Mouse (Mus musculus) lung, postnatal 0 days (tissue): ENCODE data around the gene Srpk2. TPM values are rescaled to one million over a fixed set of nuclear protein-coding genes. Genes with fewer than 3 reads are reported as not detected.
"Not testable (repeated sequence)": the region's sequence is repeated elsewhere in the genome, so short reads cannot be mapped to it uniquely, and the experiment has no call there.

Experiments
- ATAC-seq: fragments of 200-750 bp; cut with Nextera tagmentation; 2 replicates; pipeline ENCODE4 v1.8.0; 2017; ENCODE audit warnings: moderate library complexity
- DNase-seq: peaks from one replicate; pipeline ENCODE4 v3.0.0-alpha.2; 2016; ENCODE audit warnings: low spot score
- H3K27ac ChIP-seq: fragments of 300-500 bp; sonication (generic); 2 replicates; pipeline ENCODE4 v1.5.1; 2014; ENCODE audit warnings: antibody characterized with exemption, mild to moderate bottlenecking, low read length, mixed read lengths
- H3K27me3 ChIP-seq: fragments of 300-500 bp; sonication (generic); replicated peaks from 2 replicates; pipeline ENCODE4 v1.6.1; 2014; ENCODE audit warnings: low read length, mixed read lengths; ENCODE audit not compliant: insufficient read depth
- H3K36me3 ChIP-seq: fragments of 300-500 bp; sonication (generic); 2 replicates; pipeline ENCODE4 v1.6.1; 2014; ENCODE audit warnings: low read length, mixed read lengths; ENCODE audit not compliant: insufficient read depth
- H3K4me1 ChIP-seq: fragments of 300-500 bp; sonication (generic); 2 replicates; pipeline ENCODE4 v1.6.1; 2014; ENCODE audit warnings: antibody characterized with exemption, low read depth, low read length, mixed read lengths; ENCODE audit not compliant: insufficient read depth
- H3K4me2 ChIP-seq: fragments of 300-500 bp; sonication (generic); replicated peaks from 2 replicates; pipeline ENCODE4 v1.6.1; 2014; ENCODE audit warnings: low read depth, mild to moderate bottlenecking, low read length, moderate library complexity, mixed read lengths
- H3K4me3 ChIP-seq: fragments of 300-500 bp; sonication (generic); 2 replicates; pipeline ENCODE4 v1.5.1; 2014; ENCODE audit warnings: low read depth, low read length
- H3K9ac ChIP-seq: fragments of 300-500 bp; sonication (generic); replicated peaks from 2 replicates; pipeline ENCODE4 v1.6.1; 2014; ENCODE audit warnings: low read depth, mild to moderate bottlenecking
- H3K9me3 ChIP-seq: fragments of 300-500 bp; sonication (generic); 2 replicates; pipeline ENCODE4 v1.6.1; 2016; ENCODE audit warnings: low read length, mixed read lengths
- CTCF ChIP-seq: IDR thresholded peaks from 2 replicates; pipeline ENCODE4 v1.5.1; 2016; ENCODE audit warnings: antibody characterized with exemption, mild to moderate bottlenecking
- EP300 ChIP-seq: IDR thresholded peaks from 2 replicates; pipeline ENCODE4 v1.6.1; 2016; ENCODE audit warnings: antibody characterized with exemption, mild to moderate bottlenecking, control low read depth
- WGBS: fragments of 180-500 bp; shearing (Covaris S2); extraction: QIAGEN DNeasy Blood & Tissue Kit; methylation state at CpG from one replicate; pipeline ENCODE4 v1.1.7; 2014; 5-methylcytosine and 5-hydroxymethylcytosine counted together
- polyA plus RNA-seq: library from polyadenylated mRNA; unstranded; fragments of >200 nt; fragmentation: Nextera tagmentation; extraction: Ambion mirVana; gene quantifications from 2 replicates; pipeline ENCODE4 v1.2.1, GENCODE M21; 2015

Srpk2 gene
- polyA plus RNA-seq, 1 experiment from 2014 or later, result 38.1 TPM

DNA sequence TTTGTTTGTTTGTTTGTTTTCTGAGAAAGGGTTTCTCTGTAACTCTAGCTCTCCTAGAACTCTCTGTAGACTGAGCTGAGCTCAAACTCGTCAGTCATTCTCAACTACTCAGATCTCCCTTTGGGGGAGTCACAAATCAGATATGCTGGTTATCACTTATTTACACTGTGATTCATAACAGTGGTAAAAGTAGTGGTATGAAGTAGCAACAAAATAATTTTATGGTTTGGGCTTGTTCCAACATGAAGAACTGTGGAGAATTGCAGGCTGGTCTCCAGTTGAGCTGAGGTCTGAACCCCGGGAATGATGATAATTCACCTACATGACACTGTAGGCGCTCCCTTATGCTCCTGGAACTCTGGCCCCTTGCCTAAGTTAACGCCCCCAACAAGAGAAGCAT is 124.2 kb downstream of the Srpk2 start:
- 77% methylated on average over 4 of the region's 4 CpGs for WGBS
- no peak for ATAC-seq
- no peaks in the 10 kb centered on the region; the same call in 1 of the 2 replicates for H3K36me3 ChIP-seq

DNA sequence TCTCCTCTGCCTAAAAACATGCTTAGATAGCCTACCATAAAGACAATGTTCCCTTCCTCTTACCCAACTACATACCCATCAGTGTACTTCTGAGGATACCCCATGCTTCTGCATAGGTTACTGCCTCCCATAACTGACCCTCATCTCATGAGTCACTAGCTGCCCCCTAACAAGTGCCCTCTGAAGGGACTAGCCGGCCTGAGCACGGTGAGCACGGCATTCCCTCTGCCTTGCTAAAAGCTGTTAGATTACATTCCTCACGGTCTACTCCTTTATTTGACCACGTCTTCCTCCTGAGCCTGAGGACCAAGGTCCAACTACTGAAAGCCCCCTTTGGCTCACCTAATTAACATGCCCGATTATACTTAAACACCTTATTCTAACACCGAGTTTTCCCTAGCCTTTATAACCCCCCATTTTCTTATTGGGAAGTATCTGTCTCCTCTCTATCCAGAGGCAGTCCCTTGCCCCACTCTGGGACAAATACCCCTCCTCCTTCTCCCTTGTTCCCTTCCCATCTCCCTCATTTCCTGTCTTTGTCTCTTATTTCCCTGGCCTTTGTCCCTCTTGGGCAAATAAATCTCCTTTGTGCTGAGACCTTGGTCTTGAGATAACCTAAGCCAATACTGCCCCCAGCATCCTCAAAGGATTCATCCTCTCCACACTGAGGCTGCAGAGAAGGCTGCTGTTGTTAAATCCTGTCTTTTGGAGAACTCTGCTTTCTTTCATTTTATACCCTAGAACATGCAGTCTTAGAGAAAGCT is 128.2 kb downstream of the Srpk2 start:
- H3K9me3 ChIP-seq, result no peaks in the 10 kb centered on the region
- H3K4me2 ChIP-seq, result no peak overlapping the region
- H3K27me3 ChIP-seq, result no peaks in the 10 kb centered on the region
- 0 out of 2 replicates have a peak, but pooled peaks cover 6% of the 10 kb centered on the region for H3K4me1 ChIP-seq
- peak; percentile 57 for DNase-seq
- ATAC-seq, result peak; percentile 79
- H3K27ac ChIP-seq, result 0 out of 2 replicates have a peak overlapping the region, but pooled peaks have one; percentile 32
- no peak overlapping the region for H3K4me3 ChIP-seq
- H3K9ac ChIP-seq, result no peak overlapping the region
- WGBS, result 57% methylated on average over 7 of the region's 7 CpGs
- no peaks in the 10 kb centered on the region for H3K36me3 ChIP-seq
- TF ChIP-seq CTCF (no peak), EP300 (no peak)

More for the DNA sequence above, 124.2 kb downstream of the Srpk2 start:
- no peak overlapping the region for H3K27ac ChIP-seq
- no peak overlapping the region for H3K4me2 ChIP-seq
- no peaks in the 10 kb centered on the region for H3K9me3 ChIP-seq
- H3K27me3 ChIP-seq, result no peaks in the 10 kb centered on the region
- H3K4me1 ChIP-seq, result peaks cover 17% of the 10 kb centered on the region
- no peak for DNase-seq
- no peak overlapping the region for H3K9ac ChIP-seq
- no peak for TF ChIP-seq EP300
- TF ChIP-seq CTCF, result no peak
- no peak overlapping the region for H3K4me3 ChIP-seq

DNA sequence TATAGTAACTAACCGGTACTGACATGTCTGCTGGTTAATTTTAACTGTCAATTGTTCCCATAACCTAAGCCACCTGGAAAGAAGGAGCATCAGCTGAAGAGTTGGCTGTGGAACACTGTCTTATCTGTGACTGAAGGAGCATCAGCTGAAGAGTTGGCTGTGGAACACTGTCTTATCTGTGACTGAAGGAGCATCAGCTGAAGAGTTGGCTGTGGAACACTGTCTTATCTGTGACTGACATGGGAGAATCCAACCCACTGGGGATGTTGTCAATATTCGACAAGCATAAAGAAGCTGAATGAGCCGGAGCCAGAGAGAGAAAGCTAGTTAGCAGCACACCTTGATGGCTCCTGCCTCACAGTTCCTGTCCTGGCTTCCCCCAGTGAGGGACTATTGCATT is 131.1 kb downstream of the Srpk2 start:
- not testable (repeated sequence) for H3K4me2 ChIP-seq, H3K9me3 ChIP-seq

DNA sequence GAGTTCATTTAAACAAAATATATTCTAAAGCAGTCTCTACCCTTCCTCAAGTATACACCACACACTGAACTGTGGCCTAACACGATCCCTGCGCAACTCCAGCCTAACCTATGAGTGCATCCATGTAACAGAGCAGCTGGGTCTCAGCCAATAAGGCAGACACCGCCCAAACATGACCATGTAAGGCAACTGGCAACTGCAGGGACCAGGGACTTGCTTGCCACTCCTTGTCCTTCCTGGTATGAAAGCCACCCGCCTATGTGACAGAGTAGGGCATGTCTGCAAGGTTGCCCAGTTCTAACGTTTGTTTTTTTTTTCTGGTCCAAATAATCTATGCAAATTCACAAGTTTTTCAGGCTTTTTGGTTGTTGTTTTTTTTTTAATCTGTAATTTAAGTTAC is 132.7 kb downstream of the Srpk2 start:
- ATAC-seq (peak; percentile 80), DNase-seq (peak; percentile 61)
- TF ChIP-seq CTCF (no peak), EP300 (no peak)
- Histone ChIP-seq H3K36me3 (no peaks in the 10 kb centered on the region), H3K27ac (no peak overlapping the region), H3K4me1 (0 out of 2 replicates have a peak, but pooled peaks cover 6% of the 10 kb centered on the region), H3K4me3 (no peak overlapping the region), H3K9ac (no peak overlapping the region), H3K9me3 (no peaks in the 10 kb centered on the region), H3K4me2 (no peak overlapping the region), H3K27me3 (no peaks in the 10 kb centered on the region)
- WGBS, result 55% methylated on average over 5 of the region's 5 CpGs

More for the DNA sequence above, 131.1 kb downstream of the Srpk2 start:
- ATAC-seq, DNase-seq, H3K4me1 ChIP-seq, H3K36me3 ChIP-seq, H3K27ac ChIP-seq, H3K9ac ChIP-seq, H3K4me3 ChIP-seq, H3K27me3 ChIP-seq: not testable (repeated sequence)
- WGBS, result 66% methylated on average over 3 of the region's 3 CpGs

DNA sequence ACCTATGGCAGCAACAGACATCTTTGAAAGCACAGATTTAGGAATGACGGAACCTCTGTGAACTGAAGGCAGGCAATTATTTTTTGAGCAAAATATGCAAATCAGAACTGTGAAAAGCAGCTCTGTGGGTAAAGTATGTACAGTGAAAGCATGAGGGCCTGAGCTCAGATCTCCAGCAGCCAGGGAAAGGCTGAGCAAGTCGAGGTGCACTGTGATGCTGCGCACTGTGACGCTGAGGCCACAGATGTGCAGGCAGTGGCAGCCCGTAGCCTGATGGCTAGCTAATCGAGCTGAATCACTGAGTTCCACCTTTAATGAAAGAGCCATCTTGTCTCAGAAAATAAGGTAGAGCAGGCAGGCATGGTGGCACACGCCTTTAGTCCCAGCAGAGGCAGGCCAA is 148.7 kb downstream of the Srpk2 start:
- H3K27me3 ChIP-seq, result no peaks in the 10 kb centered on the region
- H3K9ac ChIP-seq, result no peak overlapping the region
- peaks cover 2% of the 10 kb centered on the region; the same call in 1 of the 2 replicates for H3K36me3 ChIP-seq
- WGBS, result 90% methylated on average over 7 of the region's 7 CpGs
- no peak overlapping the region for H3K4me2 ChIP-seq
- no peak overlapping the region for H3K4me3 ChIP-seq
- H3K9me3 ChIP-seq, result no peaks in the 10 kb centered on the region
- no peak for ATAC-seq
- no peak overlapping the region for H3K27ac ChIP-seq
- TF ChIP-seq EP300 (no peak), CTCF (no peak)
- H3K4me1 ChIP-seq, result no peaks in the 10 kb centered on the region
- DNase-seq, result no peak

DNA sequence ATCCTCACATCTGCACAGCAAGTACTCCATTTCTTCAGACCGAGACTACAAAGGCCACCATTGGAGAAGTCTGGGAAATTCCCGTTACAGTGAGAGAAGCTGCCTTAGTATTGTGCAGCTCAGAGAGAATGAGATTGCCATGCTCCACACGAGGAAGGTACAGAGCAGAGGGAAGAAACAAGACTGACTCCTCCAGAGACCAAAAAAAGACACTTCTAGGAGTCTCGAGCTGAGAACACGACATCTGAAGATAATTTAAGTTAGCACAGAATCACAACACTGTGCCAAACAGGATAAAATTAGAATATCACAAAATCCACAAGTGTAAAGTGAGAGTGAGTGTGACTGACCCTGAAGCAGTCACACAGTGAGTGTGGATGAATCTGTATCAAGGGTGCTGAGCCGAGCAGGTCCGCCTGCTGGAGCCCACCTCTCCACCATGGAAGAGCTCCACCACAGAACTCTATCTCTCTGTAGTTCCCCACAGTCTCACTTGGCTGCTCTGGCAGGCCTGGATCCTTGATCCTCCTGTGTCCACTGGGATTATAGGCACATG is 152.8 kb downstream of the Srpk2 start:
- Histone ChIP-seq H3K4me3 (no peak overlapping the region), H3K9me3 (no peaks in the 10 kb centered on the region), H3K27me3 (no peaks in the 10 kb centered on the region), H3K4me2 (no peak overlapping the region), H3K4me1 (no peaks in the 10 kb centered on the region), H3K27ac (no peak overlapping the region), H3K9ac (no peak overlapping the region), H3K36me3 (no peaks in the 10 kb centered on the region)
- DNase-seq (no peak), ATAC-seq (no peak)
- TF ChIP-seq CTCF, result no peak
- TF ChIP-seq EP300, result no peak
- WGBS, result 88% methylated on average over 7 of the region's 7 CpGs
